In the genomic region with DNA sequence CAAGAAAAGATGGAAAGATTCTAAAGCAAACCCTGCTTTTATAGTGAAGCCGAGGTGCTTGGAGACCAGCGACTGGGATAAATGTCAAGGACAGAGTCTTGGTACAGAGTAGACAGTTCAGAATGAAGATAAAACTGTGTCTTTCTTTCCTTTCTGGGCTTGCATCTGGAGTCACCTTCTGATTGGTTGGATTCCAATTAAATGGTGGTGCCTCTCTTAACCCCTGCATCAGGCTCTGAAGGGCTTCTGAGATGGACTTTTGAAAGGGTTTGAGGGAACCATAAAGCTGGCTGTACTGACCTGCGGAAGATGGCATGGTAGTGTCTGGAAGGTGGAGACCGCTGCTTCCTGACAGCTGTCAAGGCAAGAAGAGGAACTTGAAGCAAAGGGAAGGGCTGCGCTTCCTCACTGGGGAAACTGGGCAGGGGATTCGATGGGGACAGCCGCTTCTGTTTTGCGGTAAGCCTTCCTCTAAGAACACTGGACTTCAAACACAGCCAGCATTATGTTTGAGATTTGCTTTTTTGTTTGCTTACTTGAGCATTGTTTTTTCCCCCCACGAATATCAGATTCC, we compare ENCODE assay signal across 24 mouse cellular contexts. TPM values are rescaled to one million over a fixed set of nuclear protein-coding genes. Genes with fewer than 3 reads are reported as not detected.
A peak's percentile ranks its signal among the peaks of the same experiment; 100 is the strongest.
DNase-seq lines count a peak whose midpoint lies in the region; ATAC-seq and TF ChIP-seq lines count a peak whose summit lies in the region.
"Had no signal": no experiment of that assay in that cellular context is flagged by ENCODE, and none has a peak within 500 bp of the region (broad histone marks: within the 10 kb centered on the region; RNA-seq: fewer than 3 reads in every experiment).

No protein-coding gene starts in this region.

- no peaks in the 10 kb centered on the region for H3K36me3 ChIP-seq in liver, postnatal 0 days (replicated peaks; ENCODE audit: insufficient read depth, low read length)
- no peaks in the 10 kb centered on the region for H3K36me3 ChIP-seq in liver, embryonic 11.5 days (ENCODE audit: control insufficient read depth, insufficient read depth, low read length)
- H3K36me3 ChIP-seq: forebrain, embryonic 10.5 days; midbrain, embryonic 10.5 days had no signal

- no peak overlapping the region for H3K9ac ChIP-seq in liver, postnatal 0 days (replicated peaks)
- H3K9ac ChIP-seq in liver, embryonic 11.5 days (ENCODE audit: low read depth, low read length): no peak overlapping the region
- H3K9ac ChIP-seq: liver, embryonic 14.5 days had no signal

- H3K4me2 ChIP-seq in liver, postnatal 0 days (ENCODE audit: low read depth, low read length): no peak overlapping the region
- no peak overlapping the region for H3K4me2 ChIP-seq in liver, embryonic 11.5 days

- no peak for TF ChIP-seq CTCF in liver, postnatal 0 days (IDR thresholded peaks at IDR 0.05; ENCODE audit: low read depth)

- DNase-seq in liver, postnatal 0 days: peak; percentile 25
- DNase-seq in liver, embryonic 11.5 days (ENCODE audit: low spot score): no peak
- DNase-seq in adrenal gland, postnatal 14 days: peak; percentile 30
- no peak for DNase-seq in urinary bladder, postnatal 4 days (ENCODE audit: low spot score in 2 of 2)
- no peak for DNase-seq in cerebellum, adult 11-12 months
- no peak for DNase-seq in thymus, postnatal 36 days
- DNase-seq: cerebellum, postnatal 36 days; kidney, adult 9 months; kidney, postnatal 4 days; left cerebral cortex, postnatal 4 days; lung, postnatal 10 days; right cerebral cortex, postnatal 4 days had no signal

- no peak for ATAC-seq in liver, postnatal 0 days
- ATAC-seq in liver, embryonic 11.5 days (replicated peaks; ENCODE audit: low FRiP score): no peak
- ATAC-seq in megakaryocyte, adult 5-6 weeks (ENCODE audit: poor library complexity, severe bottlenecking): peak; percentile 91
- ATAC-seq: activated CD4-positive, CD25-positive, alpha-beta regulatory T cell, adult 4 months had no signal

- 29% methylated on average over 9 of the region's 9 CpGs for WGBS in liver, postnatal 0 days (ENCODE audit: insufficient replicate concordance)
- WGBS in liver, embryonic 11.5 days: 39% methylated on average over 9 of the region's 9 CpGs

- peaks cover 6% of the 10 kb centered on the region; the same call in 1 of the 2 replicates for H3K4me1 ChIP-seq in liver, postnatal 0 days (ENCODE audit: insufficient read depth)
- peaks cover 5% of the 10 kb centered on the region; the same call in 1 of the 2 replicates for H3K4me1 ChIP-seq in liver, embryonic 11.5 days (replicated peaks; ENCODE audit: control insufficient read depth, insufficient read depth, low read length)

- TF ChIP-seq EP300 in liver, postnatal 0 days (IDR thresholded peaks at IDR 0.05; ENCODE audit: low read depth): no peak

- no peaks in the 10 kb centered on the region for H3K27me3 ChIP-seq in liver, postnatal 0 days (ENCODE audit: insufficient read depth, low read length)
- peaks cover 3% of the 10 kb centered on the region for H3K27me3 ChIP-seq in liver, embryonic 11.5 days (replicated peaks; ENCODE audit: control insufficient read depth, insufficient read depth, low read length)

- no peak overlapping the region for H3K4me3 ChIP-seq in liver, postnatal 0 days (ENCODE audit: low read depth, low read length)
- H3K4me3 ChIP-seq in liver, embryonic 11.5 days (ENCODE audit: low read depth, low read length): no peak overlapping the region
- H3K4me3 ChIP-seq: forebrain, embryonic 10.5 days; midbrain, embryonic 10.5 days had no signal

- no peaks in the 10 kb centered on the region for H3K9me3 ChIP-seq in liver, postnatal 0 days (ENCODE audit: low read length)
- no peaks in the 10 kb centered on the region for H3K9me3 ChIP-seq in liver, embryonic 11.5 days (ENCODE audit: control insufficient read depth, low read length)
- H3K9me3 ChIP-seq: forebrain, embryonic 10.5 days; midbrain, embryonic 10.5 days had no signal

- H3K27ac ChIP-seq in liver, postnatal 0 days (ENCODE audit: low read depth): no peak overlapping the region
- no peak overlapping the region for H3K27ac ChIP-seq in liver, embryonic 11.5 days (ENCODE audit: low read depth, low read length)
- H3K27ac ChIP-seq: forebrain, embryonic 10.5 days; liver, embryonic 14.5 days; midbrain, embryonic 10.5 days had no signal

RNA-seq across cellular contexts. Expression of a gene that starts 4.7 kb away (rescaled TPM):
- 0.39 and 0.69 TPM in 2 replicates for polyA plus RNA-seq in liver, postnatal 0 days (2015; fragmentation: Nextera tagmentation; extraction: Ambion mirVana)
- 0.52 and 0.70 TPM in 2 replicates for polyA plus RNA-seq in liver, embryonic 11.5 days (2014; fragmentation: Nextera tagmentation; extraction: Ambion mirVana)
- 2.9 and 5.4 TPM in 2 replicates for total RNA-seq in adrenal gland, postnatal 14 days (2021)
- not detected in 2 replicates for total RNA-seq in megakaryocyte, adult 5-6 weeks (2015)
- total RNA-seq in megakaryocyte, adult 5-6 weeks (2017): not detected in 2 replicates
- polyA plus RNA-seq: activated CD4-positive, CD25-positive, alpha-beta regulatory T cell, adult 4 months had no signal

RNA-seq across cellular contexts. Expression of a gene that starts 55.0 kb away (rescaled TPM):
- 0.73 and 1.6 TPM in 2 replicates for polyA plus RNA-seq in liver, postnatal 0 days (2015; fragmentation: Nextera tagmentation; extraction: Ambion mirVana)
- not detected in 2 replicates for polyA plus RNA-seq in liver, embryonic 11.5 days (2014; fragmentation: Nextera tagmentation; extraction: Ambion mirVana)
- 1.0 TPM in 1 of 2 replicates, not detected in the other for total RNA-seq in adrenal gland, postnatal 14 days (2021)
- total RNA-seq in megakaryocyte, adult 5-6 weeks (2015): not detected in 2 replicates
- not detected in 2 replicates for total RNA-seq in megakaryocyte, adult 5-6 weeks (2017)
- total RNA-seq: heart, adult 18-20 months; heart, postnatal 14 days; layer of hippocampus, postnatal 25 days; left cerebral cortex, postnatal 4 days had no signal
- polyA plus RNA-seq: activated CD4-positive, CD25-positive, alpha-beta regulatory T cell, adult 4 months; embryonic facial prominence, embryonic 14.5 days; forebrain, embryonic 10.5 days; frontal cortex, adult 2 months; midbrain, embryonic 10.5 days; neural tube, embryonic 14.5 days; urinary bladder, adult 2 months had no signal

Comparison
In these comparisons a context has a peak if more than half of its experiments do, and no peak if none do; other contexts are left out.
1. DNase-seq: peak in liver, postnatal 0 days (single experiment) and adrenal gland, postnatal 14 days (single experiment); none in liver, embryonic 11.5 days (single experiment), urinary bladder, postnatal 4 days (0 of 2), cerebellum, adult 11-12 months (single experiment) and thymus, postnatal 36 days (0 of 2).